In genomic region chr2:34911871-34912270, GRCm38 (mm10) we compare ENCODE assay signal across 16 mouse cellular contexts. TPM values are rescaled to one million over a fixed set of nuclear protein-coding genes. Genes with fewer than 3 reads are reported as not detected.
"Had no signal": no experiment of that assay in that cellular context is flagged by ENCODE, and none has a peak within 500 bp of the region (broad histone marks: within the 10 kb centered on the region; RNA-seq: fewer than 3 reads in every experiment).

No protein-coding gene starts in this region.

- H3K9ac ChIP-seq: liver, embryonic 15.5 days; liver, postnatal 0 days; lung, embryonic 15.5 days; midbrain, embryonic 12.5 days; neural tube, embryonic 12.5 days had no signal

- H3K36me3 ChIP-seq: lung, embryonic 15.5 days; midbrain, embryonic 12.5 days; neural tube, embryonic 12.5 days; stomach, embryonic 15.5 days had no signal

- H3K9me3 ChIP-seq: liver, embryonic 15.5 days; lung, embryonic 15.5 days; megakaryocyte, embryonic 14.5 days; midbrain, embryonic 12.5 days; neural tube, embryonic 12.5 days; stomach, embryonic 15.5 days had no signal

- ATAC-seq: liver, postnatal 0 days; lung, postnatal 0 days had no signal

- H3K27me3 ChIP-seq: stomach, embryonic 15.5 days had no signal

- H3K4me3 ChIP-seq: megakaryocyte, embryonic 14.5 days; midbrain, embryonic 12.5 days; neural tube, embryonic 12.5 days had no signal

- DNase-seq: liver, postnatal 0 days; lung, adult 2 months; lung, postnatal 14 days; lung, postnatal 36 days; midbrain, embryonic 14.5 days; right cerebral cortex, postnatal 14 days had no signal

- H3K27ac ChIP-seq: liver, embryonic 15.5 days; lung, embryonic 15.5 days; midbrain, embryonic 12.5 days; neural tube, embryonic 12.5 days; stomach, embryonic 15.5 days had no signal

RNA-seq across cellular contexts. Expression of gene Cutal, which starts 37.7 kb away (rescaled TPM):
- polyA plus RNA-seq: macrophage; neural tube, embryonic 12.5 days; neural tube, embryonic 14.5 days; spleen, adult 2 months had no signal
